Mouse (Mus musculus): ENCODE data around the gene Gm973. TPM values are rescaled to one million over a fixed set of nuclear protein-coding genes. Genes with fewer than 3 reads are reported as not detected.

Gm973 gene
- total RNA-seq, 2 experiments from 2014 or later, result 0.81 to 1.2 TPM

Other genes starting within 250 kb of the Gm973 start
- 10 to 100 TPM; 35.8 to 37.6 TPM for gene Fzd7, start 33.8 kb upstream of the Gm973 start, total RNA-seq (2021)
- gene Sumo1, start 154.6 kb downstream of the Gm973 start, total RNA-seq (2021), result 10 to 100 TPM; 75.1 to 75.6 TPM
- 10 to 100 TPM; 47.8 to 59.8 TPM for gene Nop58, start 168.7 kb downstream of the Gm973 start, total RNA-seq (2021)
- 10 to 100 TPM; 36.4 to 41.5 TPM for gene Bmpr2, start 247.1 kb downstream of the Gm973 start, total RNA-seq (2021)

Measured in gastrocnemius, postnatal 10 days (tissue).